Mouse (Mus musculus) WW6 (cell line): Measurements from ENCODE around the gene Plcg2.

Experiments
- DNase-seq: peaks from one replicate; pipeline ENCODE4 v3.0.0-alpha.2; 2013; ENCODE audit warnings: low read depth, low spot score

Plcg2 gene

DNA sequence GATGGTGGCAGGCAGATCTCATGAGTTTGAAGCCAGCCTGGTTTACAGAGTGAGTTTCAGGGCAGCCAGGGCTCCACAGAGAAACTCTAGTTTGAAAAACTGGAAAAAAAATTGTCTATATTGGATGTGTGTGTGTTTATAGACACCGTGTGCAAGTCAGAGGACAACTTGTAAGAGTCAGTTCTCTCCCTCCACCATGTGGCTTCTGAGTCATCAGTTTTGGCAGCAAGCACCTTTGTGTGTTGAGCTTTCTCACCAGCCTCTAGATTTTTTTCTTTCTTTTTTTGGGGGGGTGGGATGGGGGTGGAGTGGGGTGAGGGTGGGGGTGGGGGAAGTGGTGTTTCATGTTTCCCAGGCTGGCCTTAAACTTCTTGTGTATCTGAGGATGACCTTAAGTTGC, 12.8 kb upstream of the Plcg2 start:
- no peak for DNase-seq

GRCm38 (mm10) chr8:117488246-117489005, 9.7 kb upstream of the Plcg2 start:
- no peak for DNase-seq

DNA sequence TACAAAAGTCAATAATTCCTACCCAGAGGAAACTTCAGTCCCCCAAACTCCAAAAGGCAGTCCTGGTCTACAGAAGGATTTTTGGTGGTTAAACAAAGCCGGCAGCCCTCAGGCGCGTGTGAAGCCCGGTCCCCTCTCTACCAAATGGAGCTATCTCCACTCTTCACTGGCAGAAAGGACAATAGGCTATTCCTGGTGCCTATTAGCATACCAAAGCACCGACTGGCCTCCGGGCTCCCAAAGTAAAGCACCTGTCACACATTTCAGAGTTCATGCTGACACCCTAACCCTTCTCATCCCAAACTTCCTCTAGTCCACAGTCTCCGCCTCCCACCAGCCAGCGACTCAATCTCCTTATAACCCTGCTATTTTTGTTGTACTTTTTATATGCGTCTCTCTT, 4.5 kb upstream of the Plcg2 start:
- no peak for DNase-seq

DNA sequence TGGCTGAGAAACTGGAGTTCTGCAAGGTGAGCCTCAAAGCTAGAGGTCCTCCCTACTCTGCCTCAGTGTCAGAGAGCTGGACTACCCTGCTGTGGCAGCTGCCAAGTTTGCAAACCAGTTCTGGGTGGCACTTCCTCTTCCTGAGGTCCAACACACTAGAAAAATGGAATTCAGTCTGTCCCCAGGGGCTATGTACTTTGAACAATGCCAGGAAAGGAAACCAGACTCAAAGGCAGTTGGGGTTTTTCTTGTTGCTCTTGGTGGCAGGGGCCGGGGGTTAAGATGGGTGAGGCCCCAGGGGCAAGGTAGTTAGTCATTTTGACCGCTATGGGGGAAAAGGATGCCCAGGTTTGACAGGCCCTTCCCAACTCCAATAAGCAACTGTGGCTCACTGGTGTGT, 3.2 kb upstream of the Plcg2 start:
- DNase-seq: no peak

- DNase-seq: no peak
Observed at GRCm38 (mm10) chr8:117498915-117499540, 937 bp downstream of the Plcg2 start.

DNA sequence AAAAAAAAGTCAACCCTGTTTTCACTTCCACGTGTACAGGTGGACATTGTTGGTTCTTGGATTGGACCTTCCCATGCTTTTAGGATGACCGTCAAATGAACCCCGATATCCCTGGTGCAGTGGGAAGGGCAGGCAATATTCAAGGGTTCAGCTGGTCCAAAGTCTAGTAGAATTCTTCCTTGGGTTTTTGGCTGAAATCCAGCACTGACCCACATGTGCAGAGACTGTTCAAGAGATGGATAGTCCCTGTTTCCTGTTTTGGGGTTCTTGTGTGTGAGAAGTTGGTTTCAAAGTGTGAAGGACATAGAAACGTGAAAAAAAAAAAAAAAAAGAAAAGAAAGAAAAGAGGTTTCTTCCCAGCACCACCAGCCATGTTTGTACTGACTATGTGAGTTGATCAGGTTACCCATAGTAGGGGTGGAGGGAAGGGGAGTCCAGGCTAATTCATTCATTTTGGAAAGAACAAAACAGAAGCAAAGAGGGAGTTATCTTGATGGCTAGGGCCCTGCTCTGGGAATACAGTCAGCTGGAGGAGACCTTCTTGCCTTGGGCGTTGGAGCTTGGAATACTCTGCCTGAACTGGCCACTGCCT, 2.2 kb downstream of the Plcg2 start:
- DNase-seq: no peak

GRCm38 (mm10) chr8:117501323-117501722, 3.2 kb downstream of the Plcg2 start:
- no peak for DNase-seq

DNA sequence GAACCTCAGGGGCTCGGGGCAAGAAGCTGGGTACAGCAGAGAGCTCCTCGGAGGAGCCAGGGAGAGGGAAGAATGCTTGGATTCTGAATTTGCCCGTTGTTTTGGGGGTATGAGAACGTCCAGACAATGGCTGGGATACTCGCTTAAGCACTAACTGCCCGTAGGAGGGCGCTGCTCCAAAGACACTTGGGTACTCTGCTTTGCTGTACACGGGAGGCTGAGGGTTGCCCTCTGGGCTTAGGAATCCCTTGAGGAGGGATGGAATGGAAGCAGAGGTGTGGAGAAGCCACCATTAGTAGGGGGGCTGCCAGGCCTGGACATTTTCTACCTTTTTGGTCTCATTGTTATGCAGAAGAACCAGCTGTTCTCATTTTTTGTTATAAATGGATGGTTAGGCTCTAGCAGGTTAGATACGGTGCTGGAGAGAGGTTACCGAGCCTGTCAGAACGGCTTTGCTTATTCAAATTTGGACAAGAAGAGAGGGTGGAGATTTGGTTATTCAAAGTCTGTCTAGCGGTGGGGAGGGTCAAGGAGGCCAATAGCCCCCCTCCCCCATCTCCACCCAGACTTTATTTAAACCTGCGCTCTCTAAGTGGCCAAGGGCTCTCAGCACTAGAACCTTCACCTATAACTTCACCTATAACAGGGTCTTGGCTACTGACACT, 5.4 kb downstream of the Plcg2 start:
- DNase-seq: no peak

DNA sequence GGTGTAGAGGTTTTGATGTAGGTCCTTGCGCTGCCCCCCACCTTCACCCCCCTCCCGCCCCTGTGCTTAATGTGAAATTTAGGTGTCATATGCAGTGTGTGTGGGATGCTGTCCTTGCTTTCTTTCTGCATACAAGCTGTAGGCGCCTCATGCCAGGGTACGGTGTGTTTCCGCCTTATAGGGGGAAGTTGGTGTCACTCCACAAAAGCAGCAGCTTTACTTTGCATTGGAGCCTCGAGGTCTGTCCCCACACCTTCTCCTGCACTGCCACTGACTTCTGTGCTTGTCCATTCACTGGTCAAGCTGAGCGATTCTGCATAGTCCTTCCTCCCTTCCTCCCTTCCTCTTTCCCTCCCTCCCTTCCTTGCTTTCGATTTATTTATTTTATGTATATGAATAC, 9.6 kb downstream of the Plcg2 start:
- no peak for DNase-seq

- DNase-seq: no peak
Observed at GRCm38 (mm10) chr8:117516876-117517565, 18.9 kb downstream of the Plcg2 start.

DNA sequence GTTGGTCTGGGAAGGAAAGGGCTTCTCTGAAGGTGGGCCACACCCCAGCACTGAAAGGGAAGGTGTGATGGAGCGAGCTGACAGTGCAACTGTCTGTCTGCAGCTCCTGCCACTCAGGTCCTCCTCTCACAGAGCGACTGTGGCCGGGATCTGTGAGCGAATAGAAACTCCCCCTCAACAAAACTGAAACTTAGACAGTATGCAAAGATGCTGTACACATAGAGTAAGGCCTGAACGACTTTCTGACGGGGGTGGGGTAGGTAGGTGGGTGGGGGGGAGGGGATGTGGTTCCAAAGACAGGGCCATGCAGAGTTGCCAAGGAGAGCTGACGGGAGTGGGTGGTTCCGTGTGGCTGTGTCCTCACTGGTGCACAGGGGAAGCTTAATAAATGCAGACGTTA, 19.8 kb downstream of the Plcg2 start:
- no peak for DNase-seq

DNA sequence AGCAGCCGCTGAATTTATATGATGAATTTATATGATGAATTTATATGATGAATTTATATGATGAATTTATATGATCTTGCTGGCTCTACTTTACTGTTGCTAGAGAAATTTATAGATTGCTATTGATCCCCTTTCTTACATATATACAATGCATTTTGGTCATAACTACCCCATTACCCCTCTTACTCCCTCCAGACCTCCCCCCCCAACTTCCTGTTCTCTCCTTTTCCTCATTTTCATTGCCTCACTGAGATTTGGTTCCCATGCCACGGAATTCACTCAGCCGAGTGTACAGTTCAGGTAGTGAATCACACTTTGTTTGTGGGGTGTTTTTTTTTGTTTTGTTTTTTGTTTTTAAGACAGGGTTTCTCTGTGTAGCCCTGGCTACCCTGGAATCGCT, 20.8 kb downstream of the Plcg2 start:
- no peak for DNase-seq

GRCm38 (mm10) chr8:117526185-117526584, 28.1 kb downstream of the Plcg2 start:
- DNase-seq: no peak

DNA sequence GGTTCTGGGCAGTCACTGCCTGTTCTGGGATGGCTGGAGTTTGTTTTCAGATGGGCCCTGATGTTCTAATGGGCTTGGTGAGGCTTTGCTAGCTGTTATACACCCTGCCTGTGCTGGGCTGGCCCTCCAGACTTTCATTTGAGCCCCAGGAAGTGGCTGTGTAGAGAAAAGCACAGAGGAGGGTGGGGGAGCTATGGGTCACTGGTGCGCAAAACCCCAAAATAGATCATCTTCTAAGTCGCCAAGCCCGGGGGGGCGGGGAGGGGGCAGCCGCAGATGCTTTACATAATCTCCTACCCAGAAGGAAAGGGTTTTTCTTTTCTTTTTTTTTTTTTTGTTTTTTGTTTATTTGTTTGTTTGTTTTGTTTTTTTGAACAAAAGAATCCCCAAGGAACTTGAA, 29.9 kb downstream of the Plcg2 start:
- no peak for DNase-seq

DNA sequence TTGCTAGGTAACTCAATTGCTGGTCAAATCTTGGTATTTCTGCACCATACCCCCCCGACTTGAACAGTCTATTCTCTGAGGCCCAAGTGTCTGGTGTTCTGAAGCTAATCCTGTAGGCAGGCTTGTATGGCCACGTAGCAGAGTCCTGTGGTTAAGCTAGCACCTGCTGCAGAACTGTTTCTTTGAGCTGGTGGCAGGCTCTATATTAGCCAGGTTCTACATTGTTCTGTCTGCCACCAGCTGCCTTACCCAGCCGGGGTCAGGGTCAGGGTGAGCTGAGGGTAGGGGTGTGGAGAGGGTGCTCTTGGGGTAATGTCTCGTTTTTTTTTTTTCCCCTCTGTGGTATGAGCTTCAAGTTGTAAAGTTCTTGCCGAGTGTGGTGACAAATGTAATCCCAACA, 31.1 kb downstream of the Plcg2 start:
- DNase-seq: no peak

GRCm38 (mm10) chr8:117532381-117532972, 34.4 kb downstream of the Plcg2 start:
- no peak for DNase-seq

- no peak for DNase-seq
Observed at GRCm38 (mm10) chr8:117536862-117537261, 38.8 kb downstream of the Plcg2 start.

DNA sequence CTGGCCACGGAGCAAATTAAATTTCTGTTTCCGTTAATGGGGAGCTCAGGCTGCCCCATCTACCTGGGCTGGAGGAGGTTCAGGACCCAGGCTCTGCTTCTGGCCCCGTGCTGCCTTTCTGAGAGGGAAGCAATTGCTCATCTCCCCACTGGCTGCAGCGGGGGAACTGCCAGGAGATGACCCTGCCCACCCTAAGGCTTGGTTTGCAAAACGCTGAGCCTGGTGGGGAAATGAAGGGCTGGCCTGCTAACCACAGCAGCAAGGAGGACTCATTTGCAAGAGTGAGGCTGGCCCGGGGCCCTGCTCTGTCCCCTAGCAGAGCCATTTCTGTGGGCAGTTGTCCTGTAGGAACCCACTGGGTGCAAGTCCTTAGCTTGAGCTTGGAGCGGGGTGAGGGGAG, 39.7 kb downstream of the Plcg2 start:
- DNase-seq: no peak

DNA sequence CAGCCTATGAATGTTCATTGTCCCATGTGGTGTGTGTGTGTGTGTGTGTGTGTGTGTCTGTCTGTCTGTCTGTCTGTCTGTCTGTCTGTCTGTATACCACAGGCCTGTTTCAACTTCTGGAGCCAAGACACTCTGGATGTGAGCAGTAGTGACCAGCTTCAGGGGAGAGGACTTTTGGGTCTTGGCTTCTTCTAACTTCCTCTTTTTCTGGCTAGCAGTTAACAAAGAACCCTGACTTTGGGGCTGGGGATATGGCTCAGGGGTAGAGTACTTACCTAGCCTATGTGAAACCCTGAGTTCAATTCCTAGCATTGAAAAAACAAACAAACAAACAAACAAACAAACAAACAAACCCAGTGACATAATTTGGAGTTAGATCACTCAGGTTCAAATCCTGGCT, 44.9 kb downstream of the Plcg2 start:
- DNase-seq: no peak

- no peak for DNase-seq
Observed at GRCm38 (mm10) chr8:117543789-117544188, 45.7 kb downstream of the Plcg2 start.

GRCm38 (mm10) chr8:117545043-117545442, 47.0 kb downstream of the Plcg2 start:
- DNase-seq: no peak

DNA sequence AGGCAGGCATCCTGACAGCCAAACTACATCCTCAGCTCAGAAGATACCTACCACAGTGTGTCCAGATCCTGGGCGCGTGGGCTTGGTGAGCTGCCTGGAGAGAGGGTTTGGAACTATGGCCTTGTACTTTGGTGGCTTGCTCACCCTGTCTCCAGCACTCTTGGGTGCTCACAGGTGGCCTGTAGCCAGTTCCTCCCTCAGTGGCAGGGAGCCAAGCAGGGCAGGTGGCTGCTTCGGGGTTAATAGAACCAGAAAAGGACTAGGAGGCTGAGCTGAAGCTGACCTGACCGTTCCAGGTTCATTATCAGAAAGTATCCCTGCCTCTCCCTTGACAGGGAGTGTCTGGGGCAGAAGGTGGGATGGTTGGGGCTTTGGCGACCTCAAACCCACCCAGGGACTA, 48.3 kb downstream of the Plcg2 start:
- no peak for DNase-seq
